Mouse (Mus musculus): ENCODE results near the gene Zfp445.

- TF ChIP-seq CTCF (IDR thresholded peaks at IDR 0.05; ENCODE audit: low read depth) (no peak), EP300 (optimal IDR thresholded peaks at IDR 0.05) (no peak)
Measured at GRCm38 (mm10) chr9:122805053-122805844, 60.6 kb downstream of the Zfp445 start, which contains the start of gene Tcaim.
